Mouse (Mus musculus): ENCODE data around the gene Auts2.

Auts2 gene

DNA sequence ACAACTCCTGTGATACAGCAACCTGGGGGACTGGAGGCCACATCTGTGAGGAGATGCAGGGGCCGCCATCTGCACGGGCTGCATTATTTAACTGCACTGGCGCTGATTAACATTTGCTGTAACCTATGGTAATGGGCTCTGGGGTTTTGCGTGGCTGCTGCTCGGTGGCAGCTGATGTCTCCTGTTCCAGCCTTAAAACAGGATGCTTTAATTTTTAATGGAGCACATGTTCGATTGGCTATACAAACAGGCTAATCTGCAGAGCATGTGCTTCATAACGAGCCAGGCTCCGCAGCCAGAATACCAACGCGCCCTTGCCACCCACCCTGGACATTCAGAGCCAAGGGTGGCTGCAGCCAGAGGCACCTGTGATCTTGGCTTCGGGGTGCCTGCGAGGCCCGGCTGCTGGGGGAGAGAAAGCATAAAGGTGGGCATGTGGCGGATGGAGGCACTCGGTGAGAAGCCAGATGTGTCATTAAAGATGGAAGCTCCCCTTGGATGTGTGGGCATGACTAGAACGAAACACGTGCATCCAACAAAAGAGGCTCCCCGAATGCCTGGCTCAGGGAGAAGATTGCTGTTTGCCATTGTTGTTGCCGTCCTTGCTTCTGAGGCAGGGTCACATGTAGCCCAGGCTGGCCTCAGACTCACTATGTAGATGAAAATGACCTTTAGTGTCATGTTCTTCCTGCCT, 884.2 kb downstream of the Auts2 start:
- no peak for DNase-seq (ENCODE audit: low spot score)

- DNase-seq (ENCODE audit: low spot score), result no peak
Measured at GRCm38 (mm10) chr5:131654206-131654605, 888.9 kb downstream of the Auts2 start.

DNA sequence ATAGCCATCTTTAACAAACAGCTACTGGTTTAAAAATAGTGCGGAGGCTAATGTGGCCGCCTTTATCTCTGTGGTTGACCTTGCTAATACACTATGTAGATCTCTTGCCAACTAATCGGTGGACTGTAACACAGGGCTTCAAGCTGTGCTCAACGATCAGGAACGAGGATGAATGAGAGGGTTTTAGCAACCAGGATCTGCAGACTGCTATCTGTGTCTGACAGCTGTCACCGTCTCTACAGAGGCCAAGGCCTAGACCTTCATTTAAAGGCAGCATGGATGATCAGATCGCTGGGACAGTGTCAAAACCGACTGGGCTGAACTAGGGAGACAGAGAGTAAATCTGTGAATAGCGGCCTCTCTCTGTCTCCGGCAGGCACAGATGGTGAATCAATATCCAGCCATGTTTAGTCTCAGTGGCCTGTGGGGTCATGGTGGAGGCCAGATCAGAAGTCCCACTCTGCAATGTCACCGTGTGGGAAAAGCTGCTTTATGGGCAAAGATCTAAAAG, 892.7 kb downstream of the Auts2 start:
- no peak for DNase-seq (ENCODE audit: low spot score)

DNA sequence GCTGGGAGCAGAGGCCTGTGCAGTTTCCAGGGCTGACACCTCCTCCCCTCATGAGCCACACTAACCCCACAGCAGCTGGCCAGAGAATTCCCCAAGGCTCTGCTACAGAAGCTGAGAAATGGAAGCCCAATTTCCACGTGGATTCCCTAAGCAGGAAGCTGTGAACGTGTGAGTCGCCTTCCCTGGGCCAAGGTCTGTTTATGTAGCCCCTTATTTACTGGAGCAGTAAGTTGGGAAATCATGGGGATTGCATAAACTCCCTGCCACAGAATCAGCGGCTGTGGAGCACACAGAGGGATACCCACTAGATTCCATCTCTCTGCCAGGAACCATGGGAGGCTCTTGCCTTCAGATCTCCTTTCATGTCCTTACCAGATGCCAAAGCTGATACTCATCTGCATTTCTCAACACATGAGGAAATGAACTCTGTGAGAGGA, 895.4 kb downstream of the Auts2 start:
- no peak for DNase-seq (ENCODE audit: low spot score)

DNA sequence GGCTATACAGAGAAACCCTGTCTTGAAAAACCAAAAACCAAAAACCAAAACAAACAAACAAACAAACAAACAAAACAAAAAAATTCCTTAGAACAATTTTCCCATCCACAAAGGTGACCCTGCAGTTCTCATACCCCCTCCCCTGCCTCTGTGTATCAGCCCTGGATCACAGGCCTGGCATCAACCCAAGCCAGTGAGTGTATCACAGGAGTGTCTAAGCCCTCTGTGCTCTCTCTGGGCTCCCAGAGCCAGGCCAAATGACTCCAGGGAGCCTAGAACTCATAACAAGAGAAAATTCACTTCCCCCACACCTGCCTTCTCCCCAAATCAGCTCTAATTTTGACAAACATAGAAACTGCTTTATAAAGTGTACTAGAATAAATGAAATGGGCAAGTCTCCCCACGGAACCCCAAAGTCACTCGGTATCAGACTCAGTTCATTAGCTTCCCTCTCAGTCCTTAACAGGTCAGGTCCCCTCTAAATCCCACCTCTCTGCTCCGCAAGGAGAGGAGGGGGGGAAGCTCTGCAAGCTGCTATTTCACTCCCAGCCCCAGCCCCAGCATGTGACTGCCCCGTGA, 896.0 kb downstream of the Auts2 start:
- no peak for DNase-seq (ENCODE audit: low spot score)

- DNase-seq (ENCODE audit: low spot score), result no peak
Measured at GRCm38 (mm10) chr5:131646192-131646775, 896.9 kb downstream of the Auts2 start.

DNA sequence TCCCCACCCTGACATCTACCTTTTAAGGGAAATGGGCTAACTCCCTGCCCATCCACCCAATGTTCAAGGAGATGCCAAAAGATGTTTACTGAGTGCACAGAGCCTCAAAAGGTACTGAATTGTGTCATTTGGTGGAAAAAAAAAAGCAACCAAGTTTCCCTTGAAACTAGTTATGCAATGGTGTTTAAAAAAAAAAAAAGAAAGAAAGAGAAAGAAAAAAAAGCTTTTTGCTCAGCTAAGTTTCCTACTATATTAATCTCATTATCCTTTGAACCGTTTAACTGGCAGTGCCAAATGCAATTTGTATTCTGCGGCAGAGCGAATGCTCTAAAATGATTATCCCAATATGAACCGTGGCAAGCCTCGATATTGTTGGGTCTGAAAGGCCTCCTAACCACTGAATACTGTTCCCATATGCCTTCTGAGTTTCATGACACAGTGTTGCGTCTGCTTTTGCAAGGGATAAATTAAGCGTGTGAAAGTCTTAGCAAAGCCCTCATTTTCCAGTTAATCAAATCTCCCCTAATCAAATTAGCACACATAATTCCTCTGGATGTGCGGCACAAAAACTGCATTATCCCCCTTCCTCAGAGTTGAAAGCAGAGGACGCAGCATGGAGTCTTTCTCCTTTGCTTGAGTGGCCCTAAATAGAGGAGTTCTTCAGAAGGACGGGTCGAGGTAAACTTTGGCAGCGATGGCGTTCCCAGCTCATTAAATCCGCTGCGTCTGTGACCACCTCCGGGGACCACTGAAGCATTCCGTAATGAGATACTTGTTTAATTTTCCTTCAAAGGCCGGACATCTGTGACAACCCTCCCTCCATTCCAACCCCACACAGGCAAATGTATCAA, 897.6 kb downstream of the Auts2 start:
- DNase-seq (ENCODE audit: low spot score), result no peak

DNA sequence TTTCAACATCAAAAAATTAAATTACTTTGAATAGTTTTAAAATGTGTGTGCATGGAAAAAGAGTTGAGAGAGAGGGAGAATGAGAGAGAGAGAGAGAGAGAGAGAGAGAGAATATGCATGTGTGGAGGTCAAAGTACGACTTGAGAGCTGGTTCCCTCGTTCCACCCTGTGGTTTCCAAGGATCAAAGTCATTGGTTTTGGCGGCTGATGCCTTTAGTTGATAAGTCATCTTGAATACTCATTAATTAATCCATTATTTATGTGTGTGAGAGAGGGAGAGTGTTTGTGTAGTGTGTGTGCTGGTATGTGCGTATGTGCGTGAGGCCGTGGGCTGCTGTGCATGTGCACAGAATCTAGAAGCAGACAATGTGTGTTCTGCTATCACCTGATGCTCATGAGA, 898.8 kb downstream of the Auts2 start:
- DNase-seq (ENCODE audit: low spot score), result no peak

DNA sequence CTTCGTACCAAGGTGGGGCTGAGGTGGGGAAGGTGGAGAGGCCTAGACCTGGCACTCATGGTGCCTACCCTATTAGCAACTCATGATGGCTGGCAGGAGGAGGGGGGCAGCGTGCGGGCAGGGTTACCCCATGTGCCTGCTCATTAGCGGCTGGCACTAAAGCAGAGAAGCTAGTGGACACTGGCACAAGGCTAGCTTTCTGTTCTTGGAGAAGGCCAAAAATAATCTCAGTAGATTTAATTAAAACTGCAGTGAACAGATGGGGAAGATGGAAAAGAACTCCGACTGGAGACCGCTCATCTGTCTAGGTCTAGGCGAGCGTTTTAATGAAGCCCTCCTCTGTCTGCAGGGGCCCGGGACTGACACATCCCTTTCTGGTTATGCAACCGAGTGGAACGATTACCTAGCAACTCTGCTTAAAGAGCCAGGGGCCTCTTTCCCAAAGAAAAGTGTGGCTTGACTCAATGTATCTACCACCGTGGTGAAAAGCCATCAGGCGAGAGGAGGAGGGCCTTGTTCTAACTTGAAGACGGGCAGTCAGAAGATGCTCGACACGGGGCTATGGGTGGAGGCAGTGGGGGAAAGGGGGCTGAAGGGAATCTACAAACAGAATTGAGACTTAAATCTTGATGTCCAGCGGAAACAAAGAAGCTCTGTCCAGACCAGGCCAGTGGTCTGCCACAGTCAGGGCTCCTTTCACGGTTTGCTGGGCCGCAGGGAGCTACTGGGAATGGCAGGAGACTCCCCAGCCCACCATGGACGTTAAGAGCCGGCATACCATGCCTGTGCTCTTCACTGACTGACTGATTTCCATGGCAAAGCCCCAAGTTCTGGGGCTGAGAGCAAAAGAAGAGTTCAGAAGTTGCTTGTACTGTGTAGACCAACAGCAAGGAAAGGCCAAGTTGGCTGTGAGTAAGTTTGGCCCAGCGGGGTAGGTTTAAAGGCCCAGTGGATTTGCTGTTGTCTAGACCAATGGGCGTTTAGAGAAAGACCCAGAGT, 899.7 kb downstream of the Auts2 start:
- DNase-seq (ENCODE audit: low spot score), result no peak

GRCm38 (mm10) chr5:131642752-131643151, 900.4 kb downstream of the Auts2 start:
- DNase-seq (ENCODE audit: low spot score), result no peak

- no peak for DNase-seq (ENCODE audit: low spot score)
Measured at GRCm38 (mm10) chr5:131636431-131636830, 906.7 kb downstream of the Auts2 start.

DNA sequence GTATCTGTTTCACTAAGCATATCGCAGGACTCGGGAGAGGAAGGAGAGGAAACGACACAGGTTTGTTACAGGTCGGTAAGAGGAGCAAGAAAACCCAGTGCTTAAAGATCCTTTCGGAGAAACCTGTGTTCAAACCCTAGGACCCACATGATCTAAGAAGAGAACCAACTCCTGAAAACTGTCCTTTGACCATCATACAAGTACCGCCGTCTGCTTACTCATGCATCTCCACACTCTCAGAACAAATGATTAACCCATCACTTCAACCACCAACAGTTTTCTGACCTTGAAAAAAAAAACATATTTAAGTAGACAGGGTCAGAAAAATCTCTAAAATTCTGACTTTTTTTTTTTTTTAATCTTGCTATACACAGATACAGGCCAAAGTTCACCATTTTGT, 908.4 kb downstream of the Auts2 start:
- DNase-seq (ENCODE audit: low spot score), result no peak

- DNase-seq (ENCODE audit: low spot score), result no peak
Measured at GRCm38 (mm10) chr5:131631998-131632379, 911.2 kb downstream of the Auts2 start.

- DNase-seq (ENCODE audit: low spot score), result no peak
Measured at GRCm38 (mm10) chr5:131631038-131631997, 911.8 kb downstream of the Auts2 start.

DNA sequence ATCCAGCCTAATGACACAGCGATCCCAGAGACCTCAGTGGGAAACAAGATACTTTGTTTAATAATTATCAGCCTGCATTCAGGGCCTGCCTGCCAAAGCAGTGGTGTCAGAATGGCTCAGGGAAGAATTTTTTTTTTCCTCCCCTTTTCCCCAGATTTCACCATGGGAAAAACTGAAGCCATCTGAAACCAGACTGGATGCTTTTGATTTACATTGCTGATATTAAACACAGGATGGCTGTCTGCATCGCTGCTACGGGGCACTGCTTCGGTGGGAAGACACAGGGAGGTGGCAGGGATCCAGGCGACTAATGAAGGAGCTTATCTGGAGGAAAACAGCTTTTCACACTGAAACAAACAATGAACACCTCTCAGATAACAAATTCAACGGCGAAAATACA, 912.6 kb downstream of the Auts2 start:
- no peak for DNase-seq (ENCODE audit: low spot score)

GRCm38 (mm10) chr5:131616113-131616876, 926.8 kb downstream of the Auts2 start:
- no peak for DNase-seq (ENCODE audit: low spot score)

- no peak for DNase-seq (ENCODE audit: low spot score)
Measured at GRCm38 (mm10) chr5:131614238-131614637, 928.9 kb downstream of the Auts2 start.

DNA sequence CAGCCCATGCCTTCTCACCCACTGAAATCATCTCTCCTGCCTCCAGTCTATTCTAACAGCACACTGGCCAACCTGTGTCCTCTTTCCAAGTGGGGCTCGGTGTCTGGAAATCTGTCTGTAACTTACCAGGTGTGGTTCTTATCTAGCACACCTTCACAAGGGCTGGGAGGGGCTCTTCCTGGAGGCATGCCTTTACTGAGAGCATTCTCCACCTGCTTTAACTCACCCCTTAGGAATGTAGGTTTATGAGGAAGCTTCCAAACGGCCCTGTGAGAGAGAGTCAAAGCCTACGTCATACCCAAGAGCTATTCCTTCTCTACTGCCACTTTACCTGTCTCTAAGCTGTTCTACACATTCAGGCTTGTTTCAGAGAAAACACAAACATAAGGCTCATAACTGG, 929.8 kb downstream of the Auts2 start:
- DNase-seq (ENCODE audit: low spot score), result no peak

DNA sequence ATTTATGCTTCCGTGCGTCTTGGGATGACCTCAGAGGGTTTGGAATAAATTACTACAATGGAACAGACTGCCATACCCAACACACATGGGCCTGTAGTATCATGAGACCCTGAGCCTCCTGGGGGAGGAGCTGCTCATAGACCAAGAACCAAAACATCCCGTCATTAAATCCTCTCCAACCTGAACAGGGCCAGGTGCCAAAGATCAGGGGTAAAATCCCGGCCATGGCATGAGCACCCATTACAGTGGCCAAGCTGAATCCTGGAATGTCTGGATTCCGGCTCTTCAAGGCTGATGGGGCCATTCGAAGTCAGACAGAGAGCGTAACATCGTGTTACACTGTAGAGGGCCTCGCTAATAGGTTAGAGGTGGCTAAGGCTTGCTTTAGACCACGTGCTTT, 932.4 kb downstream of the Auts2 start:
- DNase-seq (ENCODE audit: low spot score), result no peak

Data from spleen, adult 12 weeks (tissue).